Mouse (Mus musculus) splenic B cell, adult 2 months (primary cell): ENCODE data around the gene Rasa1.

Experiments used
- DNase-seq: peaks from one replicate; pipeline ENCODE4 v3.0.0-alpha.2; 2011; ENCODE audit warnings: low read depth, low spot score
- H3K27me3 ChIP-seq: 2 replicates; pipeline ENCODE4 v1.6.1; 2012; ENCODE audit warnings: mild to moderate bottlenecking, low read length, moderate library complexity, mixed read lengths; ENCODE audit not compliant: control insufficient read depth, poor library complexity, insufficient read depth, severe bottlenecking
- H3K36me3 ChIP-seq: 2 replicates; pipeline ENCODE4 v1.6.1; 2012; ENCODE audit warnings: mild to moderate bottlenecking, low read length, moderate library complexity, mixed read lengths; ENCODE audit not compliant: control insufficient read depth, poor library complexity, insufficient read depth, severe bottlenecking

The Rasa1 gene

DNA sequence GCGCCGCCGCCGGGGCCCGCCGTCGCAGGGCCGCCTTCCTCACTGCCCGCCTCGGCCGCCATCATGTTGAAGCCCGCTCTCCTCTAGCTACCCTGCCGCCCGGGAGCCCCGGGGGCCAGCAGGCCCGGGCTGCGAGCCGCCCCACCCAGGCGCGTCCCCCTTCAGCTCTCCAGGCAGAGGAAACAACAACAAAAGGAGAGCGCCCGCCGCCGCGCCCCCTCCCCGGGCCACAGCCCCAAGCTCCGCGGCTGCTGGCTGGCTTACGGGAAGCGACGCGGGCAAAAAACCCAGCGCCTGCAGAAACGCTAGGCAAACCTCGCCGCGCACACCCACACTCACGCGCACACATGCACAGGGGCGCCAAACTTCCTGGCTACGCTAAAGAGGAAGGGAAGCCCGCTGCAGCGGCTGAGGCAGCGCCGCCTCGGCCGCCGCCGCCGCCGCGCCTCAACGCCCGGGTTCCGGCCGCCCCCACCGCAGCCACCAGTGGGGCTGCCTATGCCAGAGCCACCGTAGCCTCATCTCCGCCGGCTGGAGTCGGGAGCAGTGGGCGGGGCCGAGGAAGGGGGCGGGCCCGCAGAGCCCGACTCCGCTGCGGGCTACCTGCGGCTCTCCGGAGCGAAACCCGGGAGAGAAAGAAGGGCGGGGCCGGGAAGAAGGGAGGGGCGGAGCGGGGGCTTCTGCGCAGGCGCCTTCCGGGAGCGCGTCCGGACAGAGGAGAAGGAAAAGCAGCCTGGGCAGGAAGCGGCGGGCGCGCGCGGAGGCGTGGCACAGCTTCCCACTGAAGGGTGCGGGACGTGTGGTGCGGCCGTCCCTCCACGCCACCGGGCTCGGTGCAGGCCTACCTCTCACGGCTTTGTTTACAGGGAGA lies at the start of gene Rasa1:
Rasa1 (minus strand) TSS at position 288 of the 871 bp plus-strand sequence.
- Histone ChIP-seq H3K36me3 (no peaks in the 10 kb centered on the region), H3K27me3 (no peaks in the 10 kb centered on the region)
- DNase-seq: peak; percentile 92

GRCm38 (mm10) chr13:85311547-85311946 lies 22.6 kb upstream of the Rasa1 start:
- Histone ChIP-seq H3K36me3 (no peaks in the 10 kb centered on the region), H3K27me3 (no peaks in the 10 kb centered on the region)
- DNase-seq: no peak

- Histone ChIP-seq H3K36me3 (no peaks in the 10 kb centered on the region), H3K27me3 (no peaks in the 10 kb centered on the region)
- DNase-seq: no peak
Measured at GRCm38 (mm10) chr13:85310968-85311367, 22.0 kb upstream of the Rasa1 start.

- no peaks in the 10 kb centered on the region for H3K36me3 ChIP-seq
- no peaks in the 10 kb centered on the region for H3K27me3 ChIP-seq
- no peak for DNase-seq
Measured at GRCm38 (mm10) chr13:85310483-85310882, 21.6 kb upstream of the Rasa1 start.

GRCm38 (mm10) chr13:85306039-85306438 lies 17.1 kb upstream of the Rasa1 start:
- Histone ChIP-seq H3K27me3 (no peaks in the 10 kb centered on the region), H3K36me3 (no peaks in the 10 kb centered on the region)
- no peak for DNase-seq

GRCm38 (mm10) chr13:85290651-85291050 lies 1.7 kb upstream of the Rasa1 start:
- Histone ChIP-seq H3K27me3 (no peaks in the 10 kb centered on the region), H3K36me3 (no peaks in the 10 kb centered on the region)
- DNase-seq: peak; percentile 17

DNA sequence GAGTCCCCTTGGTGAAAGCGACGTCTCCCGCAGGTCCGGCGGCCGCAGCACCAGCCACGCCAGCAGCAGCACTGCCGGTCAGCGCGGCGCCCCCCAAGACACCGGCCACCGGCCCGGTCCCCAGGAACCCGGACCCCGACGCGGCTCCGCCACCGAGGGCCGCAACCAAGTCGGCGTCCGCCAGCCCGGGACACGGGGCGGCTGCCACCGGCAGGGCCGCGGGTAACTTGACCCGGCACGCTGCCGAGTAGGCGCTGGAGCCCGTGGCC lies 422 bp downstream of the Rasa1 start:
- no peak for DNase-seq
- H3K27me3 ChIP-seq: no peaks in the 10 kb centered on the region

GRCm38 (mm10) chr13:85287876-85288573 lies 905 bp downstream of the Rasa1 start:
- Histone ChIP-seq H3K27me3 (no peaks in the 10 kb centered on the region), H3K36me3 (no peaks in the 10 kb centered on the region)
- peak; percentile 35 for DNase-seq

More for the DNA sequence above, 422 bp downstream of the Rasa1 start:
- no peaks in the 10 kb centered on the region for H3K36me3 ChIP-seq

DNA sequence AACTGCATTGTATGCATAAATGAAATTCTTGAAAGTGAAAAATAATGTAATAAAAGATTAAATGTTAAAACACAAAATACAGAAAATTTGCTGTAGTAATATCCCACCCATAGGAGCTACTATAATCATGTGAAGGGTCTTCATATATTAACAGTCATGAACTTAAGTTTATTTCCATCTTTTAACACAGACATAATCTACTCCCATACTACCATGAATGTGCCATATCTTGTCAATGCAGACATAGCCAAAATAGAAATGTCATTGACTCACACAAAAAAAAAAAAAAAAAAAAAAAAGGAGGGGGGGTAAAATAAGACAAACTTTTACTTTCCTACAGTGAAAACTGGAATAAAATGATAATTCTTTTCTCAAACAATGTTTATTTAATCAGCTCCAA lies 6.3 kb downstream of the Rasa1 start:
- Histone ChIP-seq H3K27me3 (no peaks in the 10 kb centered on the region), H3K36me3 (no peaks in the 10 kb centered on the region)
- no peak for DNase-seq

DNA sequence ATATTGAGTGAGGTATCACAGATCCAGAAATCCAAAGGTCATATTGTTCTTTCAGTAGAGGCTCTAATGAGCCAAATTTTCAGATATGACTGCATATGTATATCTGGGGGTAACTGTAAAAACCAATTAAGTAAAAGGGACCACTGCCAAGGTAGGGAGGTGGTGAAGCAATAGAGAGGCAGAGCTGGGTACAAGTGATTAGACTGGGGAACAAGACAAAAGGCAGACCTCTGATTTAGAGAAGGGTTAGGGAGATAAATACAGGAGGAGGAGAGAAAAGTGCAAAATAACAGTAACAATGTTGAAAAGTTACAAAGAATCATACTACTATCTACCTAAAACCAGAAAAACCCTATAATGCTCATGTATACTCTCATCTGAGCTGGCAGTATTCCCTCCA lies 10.0 kb downstream of the Rasa1 start:
- H3K36me3 ChIP-seq: no peaks in the 10 kb centered on the region
- no peaks in the 10 kb centered on the region for H3K27me3 ChIP-seq
- DNase-seq: no peak

- Histone ChIP-seq H3K36me3 (no peaks in the 10 kb centered on the region), H3K27me3 (no peaks in the 10 kb centered on the region)
Measured at GRCm38 (mm10) chr13:85274572-85274971, 14.4 kb downstream of the Rasa1 start.

DNA sequence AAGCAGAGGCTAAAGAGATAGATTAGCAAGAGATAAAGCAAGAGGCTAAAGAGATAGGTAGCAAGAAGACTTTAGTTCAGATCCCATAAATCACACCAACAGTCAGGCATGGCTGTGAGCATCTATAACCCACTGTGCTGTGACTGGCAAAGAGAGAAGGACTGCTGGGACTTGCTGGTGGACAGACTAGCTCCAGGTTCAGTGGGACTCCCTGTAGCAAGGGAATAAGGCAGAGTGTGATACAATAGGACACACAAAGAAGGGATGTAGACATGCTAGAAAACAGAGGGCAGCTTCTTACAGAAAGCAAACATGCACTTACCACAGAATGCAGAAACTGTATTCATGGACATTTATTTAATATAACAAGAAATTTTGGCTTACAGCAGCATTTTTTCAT lies 15.1 kb downstream of the Rasa1 start:
- Histone ChIP-seq H3K27me3 (no peaks in the 10 kb centered on the region), H3K36me3 (no peaks in the 10 kb centered on the region)
- DNase-seq: no peak

More at GRCm38 (mm10) chr13:85274572-85274971, 14.4 kb downstream of the Rasa1 start:
- DNase-seq: no peak

DNA sequence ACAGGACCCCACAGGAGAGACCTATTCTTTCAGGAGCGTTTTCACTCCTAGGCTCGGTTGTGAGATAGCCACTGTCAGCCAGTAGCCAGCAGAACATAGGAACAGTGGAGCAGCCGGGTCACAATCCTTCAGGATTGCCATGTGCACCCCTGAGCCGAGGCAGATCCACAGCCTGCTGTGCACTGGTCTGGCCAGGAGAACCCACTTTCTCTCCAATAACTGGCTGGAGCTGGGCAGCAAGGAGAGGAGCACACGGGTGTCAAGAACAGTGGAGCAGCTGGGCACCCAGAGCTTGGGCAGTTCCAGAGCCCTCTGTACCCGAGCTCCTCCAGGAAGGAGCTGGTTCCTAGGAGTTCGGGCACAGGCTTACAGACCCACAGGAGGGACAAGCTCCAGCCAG lies 50.2 kb downstream of the Rasa1 start:
- H3K27me3 ChIP-seq: no peaks in the 10 kb centered on the region
- 0 out of 2 replicates have a peak, but pooled peaks cover 3% of the 10 kb centered on the region for H3K36me3 ChIP-seq
- no peak for DNase-seq

DNA sequence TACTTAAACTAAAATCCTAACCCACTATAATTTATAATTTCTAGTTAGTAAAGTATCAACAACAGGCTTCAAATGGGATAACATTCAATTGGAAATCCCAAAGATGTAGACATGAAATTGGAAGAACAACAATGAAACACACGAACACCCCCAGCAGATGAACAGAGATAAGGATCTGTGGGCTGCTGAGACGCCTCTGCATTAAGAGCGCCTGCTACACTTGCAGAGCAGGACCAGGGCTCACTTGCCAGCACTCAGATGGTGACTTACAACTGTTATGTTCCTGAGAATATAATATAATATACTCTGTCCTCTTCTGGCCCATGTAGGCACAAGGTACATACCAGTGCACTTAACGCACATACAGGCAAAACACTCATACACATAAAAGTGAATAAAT lies 70.3 kb downstream of the Rasa1 start:
- H3K36me3 ChIP-seq: peaks cover 7% of the 10 kb centered on the region; the same call in 1 of the 2 replicates
- no peak for DNase-seq
- H3K27me3 ChIP-seq: no peaks in the 10 kb centered on the region

GRCm38 (mm10) chr13:85210353-85210752 lies 78.6 kb downstream of the Rasa1 start:
- Histone ChIP-seq H3K36me3 (peaks cover 8% of the 10 kb centered on the region; the same call in 1 of the 2 replicates), H3K27me3 (no peaks in the 10 kb centered on the region)
- no peak for DNase-seq
